ENCODE assay signal across 26 mouse cellular contexts in the genomic region with DNA sequence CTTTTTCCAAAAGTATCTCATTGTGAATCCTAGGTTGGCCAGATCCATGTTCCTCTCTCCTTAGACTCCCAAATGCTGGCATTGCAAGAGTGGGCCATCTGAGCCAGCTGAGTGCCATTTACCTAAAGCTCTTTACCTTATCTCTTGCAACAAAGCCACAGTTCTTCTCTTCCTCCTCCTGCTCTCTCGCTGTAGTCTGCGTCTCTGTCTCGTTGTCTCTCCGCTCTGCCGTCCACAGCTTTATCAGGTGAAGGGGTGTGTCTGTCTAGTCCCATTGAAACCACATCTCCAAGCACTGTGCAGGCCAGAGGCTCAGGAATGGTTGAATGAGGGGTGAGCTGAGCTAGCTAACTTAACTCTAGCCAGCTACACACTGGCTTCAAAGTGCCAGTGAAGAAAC. TPM values are rescaled to one million over a fixed set of nuclear protein-coding genes. Genes with fewer than 3 reads are reported as not detected.
A peak's percentile ranks its signal among the peaks of the same experiment; 100 is the strongest.
DNase-seq lines count a peak whose midpoint lies in the region; ATAC-seq and TF ChIP-seq lines count a peak whose summit lies in the region.
"Had no signal": no experiment of that assay in that cellular context is flagged by ENCODE, and none has a peak within 500 bp of the region (broad histone marks: within the 10 kb centered on the region; RNA-seq: fewer than 3 reads in every experiment).

No protein-coding gene starts in this region.

- no peak for TF ChIP-seq EP300 in lung, postnatal 0 days (IDR thresholded peaks at IDR 0.05)

- peaks cover 18% of the 10 kb centered on the region; the same call in 1 of the 2 replicates for H3K36me3 ChIP-seq in intestine, postnatal 0 days (ENCODE audit: control insufficient read depth, insufficient read depth)
- no peaks in the 10 kb centered on the region for H3K36me3 ChIP-seq in intestine, embryonic 15.5 days
- H3K36me3 ChIP-seq in liver, embryonic 12.5 days = peaks cover 25% of the 10 kb centered on the region
- peaks cover 5% of the 10 kb centered on the region; the same call in 1 of the 2 replicates for H3K36me3 ChIP-seq in lung, postnatal 0 days (ENCODE audit: insufficient read depth, low read length)

- H3K4me2 ChIP-seq in intestine, postnatal 0 days (replicated peaks; ENCODE audit: low read depth) = no peak overlapping the region
- H3K4me2 ChIP-seq in intestine, embryonic 15.5 days (replicated peaks) = no peak overlapping the region
- H3K4me2 ChIP-seq in liver, embryonic 12.5 days = peak overlapping the region; percentile 10
- H3K4me2 ChIP-seq in lung, postnatal 0 days (replicated peaks; ENCODE audit: low read depth, low read length) = no peak overlapping the region
- H3K4me2 ChIP-seq: forebrain, embryonic 13.5 days; heart, embryonic 13.5 days; hindbrain, embryonic 14.5 days had no signal

- H3K9me3 ChIP-seq in intestine, postnatal 0 days (ENCODE audit: control insufficient read depth) = no peaks in the 10 kb centered on the region
- no peaks in the 10 kb centered on the region for H3K9me3 ChIP-seq in intestine, embryonic 15.5 days
- H3K9me3 ChIP-seq in liver, embryonic 12.5 days (replicated peaks) = no peaks in the 10 kb centered on the region
- H3K9me3 ChIP-seq in lung, postnatal 0 days (ENCODE audit: low read length) = no peaks in the 10 kb centered on the region
- H3K9me3 ChIP-seq: forebrain, embryonic 10.5 days; forebrain, embryonic 13.5 days; heart, embryonic 10.5 days; heart, embryonic 13.5 days had no signal

- H3K27ac ChIP-seq in intestine, postnatal 0 days (ENCODE audit: low read depth, low read length) = no peak overlapping the region
- no peak overlapping the region for H3K27ac ChIP-seq in intestine, embryonic 15.5 days
- no peak overlapping the region for H3K27ac ChIP-seq in liver, embryonic 12.5 days
- no peak overlapping the region for H3K27ac ChIP-seq in lung, postnatal 0 days (ENCODE audit: low read length)
- H3K27ac ChIP-seq: forebrain, embryonic 10.5 days; forebrain, embryonic 13.5 days; heart, adult 2 months; heart, embryonic 10.5 days; heart, embryonic 13.5 days; hindbrain, embryonic 14.5 days; hindbrain, postnatal 0 days had no signal

- H3K4me1 ChIP-seq in intestine, postnatal 0 days (replicated peaks; ENCODE audit: control insufficient read depth, insufficient read depth, low read length) = no peaks in the 10 kb centered on the region
- peaks cover 4% of the 10 kb centered on the region; the same call in 1 of the 2 replicates for H3K4me1 ChIP-seq in intestine, embryonic 15.5 days (replicated peaks)
- H3K4me1 ChIP-seq in liver, embryonic 12.5 days = peaks cover 48% of the 10 kb centered on the region
- no peaks in the 10 kb centered on the region; the same call in 1 of the 2 replicates for H3K4me1 ChIP-seq in lung, postnatal 0 days (ENCODE audit: insufficient read depth, low read depth, low read length)
- H3K4me1 ChIP-seq: forebrain, embryonic 13.5 days had no signal

- 48% methylated on average over 5 of the region's 5 CpGs for WGBS in intestine, postnatal 0 days
- 71% methylated on average over 5 of the region's 5 CpGs for WGBS in intestine, embryonic 15.5 days
- 21% methylated on average over 5 of the region's 5 CpGs for WGBS in liver, embryonic 12.5 days (ENCODE audit: insufficient replicate concordance)
- 65% methylated on average over 5 of the region's 5 CpGs for WGBS in lung, postnatal 0 days

- DNase-seq in MEL-GATA-1-ER (ENCODE audit: extremely low read depth, low read depth) = peak; percentile 82
- DNase-seq in right cerebral cortex, postnatal 25 days = no peak
- DNase-seq in lung, postnatal 0 days (ENCODE audit: low spot score) = no peak
- no peak for DNase-seq in left cerebral cortex, adult 18-20 months (ENCODE audit: low spot score in 2 of 2)
- DNase-seq: adrenal gland, postnatal 10 days; cerebellum, adult 11 months; cerebellum, adult 2 months; cerebellum, postnatal 10 days; cerebellum, postnatal 36 days; gastrocnemius, postnatal 10 days; gastrocnemius, postnatal 36 days; heart, adult 2 months; heart, postnatal 14 days; heart, postnatal 4 days had no signal

- no peak for ATAC-seq in intestine, postnatal 0 days
- ATAC-seq in intestine, embryonic 15.5 days = no peak
- ATAC-seq in liver, embryonic 12.5 days = peak; percentile 60
- ATAC-seq in megakaryocyte progenitor cell, adult 5-6 weeks (replicated peaks; ENCODE audit: poor library complexity) = peak; percentile 85
- ATAC-seq in lung, postnatal 0 days = no peak
- ATAC-seq: forebrain, embryonic 13.5 days; forebrain, embryonic 16.5 days; hindbrain, postnatal 0 days; Patski had no signal

- no peak overlapping the region for H3K4me3 ChIP-seq in intestine, postnatal 0 days (ENCODE audit: low read depth, low read length)
- no peak overlapping the region for H3K4me3 ChIP-seq in intestine, embryonic 15.5 days (replicated peaks)
- no peak overlapping the region for H3K4me3 ChIP-seq in liver, embryonic 12.5 days
- H3K4me3 ChIP-seq in lung, postnatal 0 days (ENCODE audit: low read depth, low read length) = no peak overlapping the region
- H3K4me3 ChIP-seq: forebrain, embryonic 10.5 days; forebrain, embryonic 13.5 days; heart, adult 2 months; heart, embryonic 10.5 days; heart, embryonic 13.5 days had no signal

- TF ChIP-seq CTCF in intestine, postnatal 0 days (IDR thresholded peaks at IDR 0.05; ENCODE audit: low read depth) = no peak
- TF ChIP-seq CTCF in lung, postnatal 0 days (IDR thresholded peaks at IDR 0.05) = no peak

- 0 out of 2 replicates have a peak overlapping the region, but pooled peaks have one; percentile 7 for H3K9ac ChIP-seq in intestine, postnatal 0 days (ENCODE audit: low read depth, low read length)
- no peak overlapping the region for H3K9ac ChIP-seq in intestine, embryonic 15.5 days
- 0 out of 2 replicates have a peak overlapping the region, but pooled peaks have one; percentile 31 for H3K9ac ChIP-seq in liver, embryonic 12.5 days
- H3K9ac ChIP-seq in lung, postnatal 0 days (replicated peaks; ENCODE audit: low read depth) = no peak overlapping the region
- H3K9ac ChIP-seq: forebrain, embryonic 13.5 days; heart, embryonic 13.5 days; hindbrain, embryonic 14.5 days had no signal

- no peaks in the 10 kb centered on the region for H3K27me3 ChIP-seq in intestine, postnatal 0 days (replicated peaks; ENCODE audit: control insufficient read depth, insufficient read depth, low read length)
- no peaks in the 10 kb centered on the region for H3K27me3 ChIP-seq in intestine, embryonic 15.5 days (replicated peaks)
- H3K27me3 ChIP-seq in liver, embryonic 12.5 days (replicated peaks) = no peaks in the 10 kb centered on the region
- H3K27me3 ChIP-seq in lung, postnatal 0 days (replicated peaks; ENCODE audit: insufficient read depth, low read length) = no peaks in the 10 kb centered on the region
- H3K27me3 ChIP-seq: forebrain, embryonic 13.5 days; heart, embryonic 13.5 days; Patski had no signal

RNA-seq across cellular contexts. Expression of gene Nat9, which starts 8.3 kb away (rescaled TPM):
- polyA plus RNA-seq in intestine, postnatal 0 days (2015; fragmentation: Nextera tagmentation; extraction: Ambion mirVana) = 35.0 and 35.7 TPM in 2 replicates
- 20.5 and 20.6 TPM in 2 replicates for polyA plus RNA-seq in intestine, embryonic 15.5 days (2015; fragmentation: Nextera tagmentation; extraction: Ambion mirVana)
- 12.8 and 12.9 TPM in 2 replicates for polyA plus RNA-seq in liver, embryonic 12.5 days (2016; fragmentation: Nextera tagmentation; extraction: Ambion mirVana)
- total RNA-seq in megakaryocyte progenitor cell, adult 5-6 weeks (2015) = 17.4 and 17.8 TPM in 2 replicates
- 20.2 and 25.5 TPM in 2 replicates for total RNA-seq in megakaryocyte progenitor cell, adult 5-6 weeks (2017)
- 30.3 and 30.8 TPM in 2 replicates for polyA plus RNA-seq in lung, postnatal 0 days (2015; fragmentation: Nextera tagmentation; extraction: Ambion mirVana)
- 10 to 100 TPM; 24.3 to 30.5 TPM for total RNA-seq in left cerebral cortex, adult 18-20 months (2021)

RNA-seq across cellular contexts. Expression of gene Tmem104, which starts 8.6 kb away (rescaled TPM):
- polyA plus RNA-seq in intestine, postnatal 0 days (2015; fragmentation: Nextera tagmentation; extraction: Ambion mirVana) = 19.2 and 20.1 TPM in 2 replicates
- polyA plus RNA-seq in intestine, embryonic 15.5 days (2015; fragmentation: Nextera tagmentation; extraction: Ambion mirVana) = 9.3 and 12.2 TPM in 2 replicates
- polyA plus RNA-seq in liver, embryonic 12.5 days (2016; fragmentation: Nextera tagmentation; extraction: Ambion mirVana) = 7.5 and 8.1 TPM in 2 replicates
- 7.8 and 8.3 TPM in 2 replicates for total RNA-seq in megakaryocyte progenitor cell, adult 5-6 weeks (2015)
- 2.4 and 8.2 TPM in 2 replicates for total RNA-seq in megakaryocyte progenitor cell, adult 5-6 weeks (2017)
- polyA plus RNA-seq in lung, postnatal 0 days (2015; fragmentation: Nextera tagmentation; extraction: Ambion mirVana) = 9.6 and 10.5 TPM in 2 replicates
- 10 to 100 TPM; 14.9 to 16.2 TPM for total RNA-seq in left cerebral cortex, adult 18-20 months (2021)

RNA-seq across cellular contexts. Expression of gene Slc9a3r1, which starts 32.8 kb away (rescaled TPM):
- polyA plus RNA-seq in intestine, postnatal 0 days (2015; fragmentation: Nextera tagmentation; extraction: Ambion mirVana) = 679 and 754 TPM in 2 replicates
- polyA plus RNA-seq in intestine, embryonic 15.5 days (2015; fragmentation: Nextera tagmentation; extraction: Ambion mirVana) = 252 and 270 TPM in 2 replicates
- 74.5 and 75.7 TPM in 2 replicates for polyA plus RNA-seq in liver, embryonic 12.5 days (2016; fragmentation: Nextera tagmentation; extraction: Ambion mirVana)
- 51.4 TPM in 2 replicates for total RNA-seq in megakaryocyte progenitor cell, adult 5-6 weeks (2015)
- total RNA-seq in megakaryocyte progenitor cell, adult 5-6 weeks (2017) = 44.7 and 49.4 TPM in 2 replicates
- polyA plus RNA-seq in lung, postnatal 0 days (2015; fragmentation: Nextera tagmentation; extraction: Ambion mirVana) = 56.9 and 71.2 TPM in 2 replicates
- 10 to 100 TPM; 60.9 to 68.1 TPM for total RNA-seq in left cerebral cortex, adult 18-20 months (2021)

Comparison
In these comparisons a context has a peak if more than half of its experiments do, and no peak if none do; other contexts are left out.
1. H3K9ac ChIP-seq: peak in intestine, postnatal 0 days (single experiment) and liver, embryonic 12.5 days (single experiment); none in intestine, embryonic 15.5 days (single experiment) and lung, postnatal 0 days (single experiment).
2. ATAC-seq: peak in liver, embryonic 12.5 days (single experiment) and megakaryocyte progenitor cell, adult 5-6 weeks (single experiment); none in intestine, postnatal 0 days (single experiment), intestine, embryonic 15.5 days (single experiment) and lung, postnatal 0 days (single experiment).